Comparison of ENCODE assay signal across 7 mouse cellular contexts in genomic region chr8:105349096-105349771, GRCm38 (mm10). TPM values are rescaled to one million over a fixed set of nuclear protein-coding genes. Genes with fewer than 3 reads are reported as not detected.
DNase-seq lines count a peak whose midpoint lies in the region; ATAC-seq and TF ChIP-seq lines count a peak whose summit lies in the region.

No protein-coding gene starts in this region.

- no peak overlapping the region for H3K27ac ChIP-seq in bone marrow, adult 2 months (ENCODE audit: control insufficient read depth, insufficient read depth, low read depth, low read length, poor library complexity)
- peak overlapping the region; percentile 74 for H3K27ac ChIP-seq in embryonic facial prominence, embryonic 12.5 days
- H3K27ac ChIP-seq in intestine, embryonic 16.5 days (ENCODE audit: low read length) = no peak overlapping the region; the same call in 1 of the 2 replicates

- H3K4me3 ChIP-seq in lung, adult 2 months (replicated peaks; ENCODE audit: extremely low read depth, low read depth, low read length) = peak overlapping the region; percentile 71
- peak overlapping the region; percentile 46 for H3K4me3 ChIP-seq in bone marrow, adult 2 months (replicated peaks; ENCODE audit: control insufficient read depth, low read depth, low read length)
- H3K4me3 ChIP-seq in embryonic facial prominence, embryonic 12.5 days = peak overlapping the region; percentile 75
- peak overlapping the region; percentile 72 for H3K4me3 ChIP-seq in intestine, embryonic 16.5 days (ENCODE audit: low read length)
- peak overlapping the region; percentile 94 for H3K4me3 ChIP-seq in myocyte

- WGBS in lung, adult 2 months = 6% methylated on average over 41 of the region's 48 CpGs
- 1% methylated on average over 43 of the region's 48 CpGs for WGBS in bone marrow, adult 2 months
- 2% methylated on average over 31 of the region's 48 CpGs for WGBS in embryonic facial prominence, embryonic 12.5 days
- WGBS in intestine, embryonic 16.5 days = 2% methylated on average over 45 of the region's 48 CpGs

- H3K79me2 ChIP-seq in myocyte (ENCODE audit: control insufficient read depth, insufficient read depth) = peaks cover 33% of the 10 kb centered on the region

- H3K4me1 ChIP-seq in lung, adult 2 months (ENCODE audit: control insufficient read depth, insufficient read depth, low read length) = peaks cover 13% of the 10 kb centered on the region
- no peaks in the 10 kb centered on the region; the same call in 1 of the 2 replicates for H3K4me1 ChIP-seq in bone marrow, adult 2 months (ENCODE audit: control insufficient read depth, insufficient read depth, low read length)
- peaks cover 38% of the 10 kb centered on the region for H3K4me1 ChIP-seq in embryonic facial prominence, embryonic 12.5 days
- peaks cover 32% of the 10 kb centered on the region for H3K4me1 ChIP-seq in intestine, embryonic 16.5 days (ENCODE audit: control insufficient read depth, insufficient read depth, low read length)

- no peak for TF ChIP-seq CTCF in lung, adult 2 months (IDR thresholded peaks at IDR 0.05; ENCODE audit: insufficient read depth, low read length)
- no peak for TF ChIP-seq CTCF in bone marrow, adult 2 months (IDR thresholded peaks at IDR 0.05; ENCODE audit: control insufficient read depth, insufficient read depth, low read length)

- no peak for DNase-seq in lung, adult 2 months
- no peak for DNase-seq in lung, postnatal 36 days
- DNase-seq in gastrocnemius, postnatal 4 days (ENCODE audit: low spot score in 2 of 2) = no peak

- peaks cover 4% of the 10 kb centered on the region; the same call in 1 of the 2 replicates for H3K36me3 ChIP-seq in embryonic facial prominence, embryonic 12.5 days
- H3K36me3 ChIP-seq in intestine, embryonic 16.5 days (ENCODE audit: control insufficient read depth, insufficient read depth, low read length) = no peaks in the 10 kb centered on the region
- H3K36me3 ChIP-seq in myocyte (ENCODE audit: control insufficient read depth, insufficient read depth) = no peaks in the 10 kb centered on the region

- peak overlapping the region; percentile 90 for H3K4me2 ChIP-seq in embryonic facial prominence, embryonic 12.5 days (replicated peaks)
- peak overlapping the region; percentile 97 for H3K4me2 ChIP-seq in intestine, embryonic 16.5 days (ENCODE audit: low read depth, low read length)
- H3K4me2 ChIP-seq in myocyte (ENCODE audit: low read depth) = peak overlapping the region; percentile 89

- no peaks in the 10 kb centered on the region for H3K27me3 ChIP-seq in embryonic facial prominence, embryonic 12.5 days
- H3K27me3 ChIP-seq in intestine, embryonic 16.5 days (replicated peaks; ENCODE audit: control insufficient read depth, insufficient read depth, low read length) = peaks cover 12% of the 10 kb centered on the region; the same call in 1 of the 2 replicates
- no peaks in the 10 kb centered on the region for H3K27me3 ChIP-seq in myocyte (ENCODE audit: control insufficient read depth, insufficient read depth, insufficient read length)

- peak overlapping the region; percentile 78 for H3K9ac ChIP-seq in embryonic facial prominence, embryonic 12.5 days
- peak overlapping the region; percentile 69 for H3K9ac ChIP-seq in intestine, embryonic 16.5 days (ENCODE audit: low read depth, low read length)

- H3K9me3 ChIP-seq in embryonic facial prominence, embryonic 12.5 days = no peaks in the 10 kb centered on the region
- no peaks in the 10 kb centered on the region for H3K9me3 ChIP-seq in intestine, embryonic 16.5 days (ENCODE audit: control insufficient read depth, low read length)

- peak overlapping the region; percentile 21 for H3ac ChIP-seq in myocyte (ENCODE audit: control insufficient read depth, insufficient read length)

- no peak for TF ChIP-seq POLR2A in lung, adult 2 months (IDR thresholded peaks at IDR 0.05; ENCODE audit: borderline replicate concordance, extremely low read depth, low read depth, low read length)
- no peak for TF ChIP-seq POLR2A in bone marrow, adult 2 months (IDR thresholded peaks at IDR 0.05; ENCODE audit: borderline replicate concordance, control insufficient read depth, low read depth, low read length)
- peak; percentile 31 for TF ChIP-seq POLR2A in myocyte (IDR thresholded peaks at IDR 0.05; ENCODE audit: insufficient read length, low read depth)

- ATAC-seq in embryonic facial prominence, embryonic 12.5 days (ENCODE audit: insufficient number of reproducible peaks, insufficient read depth, low FRiP score, low TSS enrichment) = no peak
- ATAC-seq in intestine, embryonic 16.5 days = no peak

TF ChIP-seq in myocyte, 11 proteins besides CTCF, POLR2A, EP300 and RAD21:
- TF ChIP-seq USF1 (IDR thresholded peaks at IDR 0.05; ENCODE audit: low read depth) (peak; percentile 37), MYOD1 (IDR thresholded peaks at IDR 0.05; ENCODE audit: control insufficient read depth in 1 of 3, insufficient read length in 2 of 3, low read depth in 2 of 3) (no peak)
TF ChIP-seq in myocyte: peak in this region for 1.

RNA-seq across cellular contexts. Expression of gene Slc9a5, which starts 0.6 kb away (rescaled TPM):
- polyA plus RNA-seq in lung, adult 2 months (2012; rRNA removed) = 7.4 and 8.1 TPM in 2 replicates
- 3.7 and 7.8 TPM in 2 replicates for polyA plus RNA-seq in bone marrow, adult 2 months (2011; ENCODE audit: insufficient read depth, insufficient read length, low replicate concordance, missing spikeins)
- polyA plus RNA-seq in embryonic facial prominence, embryonic 12.5 days (2016; fragmentation: Nextera tagmentation; extraction: Ambion mirVana) = 5.9 and 7.4 TPM in 2 replicates
- 0.93 and 1.1 TPM in 2 replicates for polyA plus RNA-seq in intestine, embryonic 16.5 days (2015; fragmentation: Nextera tagmentation; extraction: Ambion mirVana)
- 6.2 TPM for polyA plus RNA-seq in myocyte (2012; fragmentation: generic; extraction: Trizol)
- 1 to 10 TPM; 4.0 to 4.2 TPM for total RNA-seq in gastrocnemius, postnatal 4 days (2021)

RNA-seq across cellular contexts. Expression of gene Fhod1, which starts 1.5 kb away (rescaled TPM):
- polyA plus RNA-seq in lung, adult 2 months (2012; rRNA removed) = 89.2 and 114 TPM in 2 replicates
- 24.6 and 66.3 TPM in 2 replicates for polyA plus RNA-seq in bone marrow, adult 2 months (2011; ENCODE audit: insufficient read depth, insufficient read length, low replicate concordance, missing spikeins)
- polyA plus RNA-seq in embryonic facial prominence, embryonic 12.5 days (2016; fragmentation: Nextera tagmentation; extraction: Ambion mirVana) = 2.3 TPM in 2 replicates
- polyA plus RNA-seq in intestine, embryonic 16.5 days (2015; fragmentation: Nextera tagmentation; extraction: Ambion mirVana) = 1.4 and 1.8 TPM in 2 replicates
- polyA plus RNA-seq in myocyte (2012; fragmentation: generic; extraction: Trizol) = 19.0 TPM
- total RNA-seq in gastrocnemius, postnatal 4 days (2021) = 10 to 100 TPM; 12.4 to 14.2 TPM

RNA-seq across cellular contexts. Expression of gene Tmem208, which starts 23.1 kb away (rescaled TPM):
- polyA plus RNA-seq in lung, adult 2 months (2012; rRNA removed) = 86.2 and 104 TPM in 2 replicates
- polyA plus RNA-seq in bone marrow, adult 2 months (2011; ENCODE audit: insufficient read depth, insufficient read length, low replicate concordance, missing spikeins) = 81.6 and 140 TPM in 2 replicates
- polyA plus RNA-seq in embryonic facial prominence, embryonic 12.5 days (2016; fragmentation: Nextera tagmentation; extraction: Ambion mirVana) = 103 and 106 TPM in 2 replicates
- 141 and 142 TPM in 2 replicates for polyA plus RNA-seq in intestine, embryonic 16.5 days (2015; fragmentation: Nextera tagmentation; extraction: Ambion mirVana)
- 109 TPM for polyA plus RNA-seq in myocyte (2012; fragmentation: generic; extraction: Trizol)
- total RNA-seq in gastrocnemius, postnatal 4 days (2021) = 10 to 100 TPM; 28.7 to 29.5 TPM

RNA-seq across cellular contexts. Expression of gene Lrrc29, which starts 23.2 kb away (rescaled TPM):
- 7.6 and 13.2 TPM in 2 replicates for polyA plus RNA-seq in lung, adult 2 months (2012; rRNA removed)
- 7.8 and 19.9 TPM in 2 replicates for polyA plus RNA-seq in bone marrow, adult 2 months (2011; ENCODE audit: insufficient read depth, insufficient read length, low replicate concordance, missing spikeins)
- 1.6 and 1.8 TPM in 2 replicates for polyA plus RNA-seq in embryonic facial prominence, embryonic 12.5 days (2016; fragmentation: Nextera tagmentation; extraction: Ambion mirVana)
- 1.5 and 1.8 TPM in 2 replicates for polyA plus RNA-seq in intestine, embryonic 16.5 days (2015; fragmentation: Nextera tagmentation; extraction: Ambion mirVana)
- 1.8 TPM for polyA plus RNA-seq in myocyte (2012; fragmentation: generic; extraction: Trizol)
- 1 to 10 TPM; 3.6 to 4.1 TPM for total RNA-seq in gastrocnemius, postnatal 4 days (2021)

RNA-seq across cellular contexts. Expression of gene Plekhg4, which starts 23.8 kb away (rescaled TPM):
- 0.25 and 0.36 TPM in 2 replicates for polyA plus RNA-seq in lung, adult 2 months (2012; rRNA removed)
- not detected in 2 replicates for polyA plus RNA-seq in bone marrow, adult 2 months (2011; ENCODE audit: insufficient read depth, insufficient read length, low replicate concordance, missing spikeins)
- polyA plus RNA-seq in embryonic facial prominence, embryonic 12.5 days (2016; fragmentation: Nextera tagmentation; extraction: Ambion mirVana) = 0.69 and 0.74 TPM in 2 replicates
- 0.06 and 0.15 TPM in 2 replicates for polyA plus RNA-seq in intestine, embryonic 16.5 days (2015; fragmentation: Nextera tagmentation; extraction: Ambion mirVana)
- 1.0 TPM for polyA plus RNA-seq in myocyte (2012; fragmentation: generic; extraction: Trizol)
- total RNA-seq in gastrocnemius, postnatal 4 days (2021) = under 1 TPM; 0.17 to 0.26 TPM
